Mouse (Mus musculus) lung, postnatal 36 days (tissue): Measurements from ENCODE around the gene Gm44511.
"Not testable (repeated sequence)": the region's sequence is repeated elsewhere in the genome, so short reads cannot be mapped to it uniquely, and the experiment has no call there.

Experiments
- DNase-seq: peaks from one replicate; pipeline ENCODE4 v3.0.0; 2022; ENCODE audit warnings: mixed read lengths

Gene Gm44511

GRCm38 (mm10) chr6:128840669-128841068, 14.6 kb upstream of the Gm44511 start:
- DNase-seq = not testable (repeated sequence)

- peak; percentile 50 for DNase-seq
These were observed 13.8 kb upstream of the Gm44511 start for GRCm38 (mm10) chr6:128839921-128840320.

GRCm38 (mm10) chr6:128839266-128839771, 13.2 kb upstream of the Gm44511 start:
- DNase-seq = peak; percentile 97

GRCm38 (mm10) chr6:128838342-128839265, 12.5 kb upstream of the Gm44511 start:
- DNase-seq = peak; percentile 95

GRCm38 (mm10) chr6:128837454-128838341, 11.6 kb upstream of the Gm44511 start:
- no peak for DNase-seq

GRCm38 (mm10) chr6:128836955-128837334, 10.8 kb upstream of the Gm44511 start:
- DNase-seq = no peak

- DNase-seq = no peak
These were observed 10.3 kb upstream of the Gm44511 start for GRCm38 (mm10) chr6:128836191-128836954.

GRCm38 (mm10) chr6:128835571-128835970, 9.5 kb upstream of the Gm44511 start:
- peak; percentile 71 for DNase-seq

GRCm38 (mm10) chr6:128833046-128833445, 6.9 kb upstream of the Gm44511 start:
- no peak for DNase-seq

GRCm38 (mm10) chr6:128829837-128830236, 3.7 kb upstream of the Gm44511 start:
- no peak for DNase-seq

GRCm38 (mm10) chr6:128826781-128827180, 666 bp upstream of the Gm44511 start:
- DNase-seq = no peak

GRCm38 (mm10) chr6:128818083-128818802, 7.9 kb downstream of the Gm44511 start:
- no peak for DNase-seq

GRCm38 (mm10) chr6:128808532-128808931, 17.6 kb downstream of the Gm44511 start:
- DNase-seq = peak; percentile 79

- peak; percentile 37 for DNase-seq
These were observed 19.1 kb downstream of the Gm44511 start for GRCm38 (mm10) chr6:128807021-128807420.

- DNase-seq = peak; percentile 87
These were observed 21.1 kb downstream of the Gm44511 start for GRCm38 (mm10) chr6:128804823-128805640.

GRCm38 (mm10) chr6:128802999-128803857, 22.9 kb downstream of the Gm44511 start:
- peak; percentile 98 for DNase-seq

GRCm38 (mm10) chr6:128802557-128802956, 23.6 kb downstream of the Gm44511 start:
- DNase-seq = no peak

- DNase-seq = not testable (repeated sequence)
These were observed 25.4 kb downstream of the Gm44511 start for GRCm38 (mm10) chr6:128800696-128801095.

GRCm38 (mm10) chr6:128799896-128800270, 26.2 kb downstream of the Gm44511 start:
- no peak for DNase-seq
